Mouse (Mus musculus) heart, postnatal 25 days (tissue): ENCODE measurements at regions not wholly inside any gene's neighbourhood (a gene's known extent, or its start where the extent isn't known, plus 50 kb on each side); places are given as distances from the start of the nearest gene placed in this dataset.

Source experiments
- DNase-seq: peaks from one replicate; pipeline ENCODE4 v3.0.0; 2022; ENCODE audit warnings: low spot score
- intact Hi-C: fragments of 180-260 bp; cut with DNase I; formaldehyde crosslinking; loops from one replicate; pipeline ENCODE4 v1.15.1; 2025

GRCm38 (mm10) chr7:74224378-74224777 lies 210.9 kb upstream of the St8sia2 start:
- no peak for DNase-seq
- intact Hi-C loops: no loop called here

- intact Hi-C loops: no loop called here
- DNase-seq: no peak
These were observed 187.2 kb upstream of the St8sia2 start for GRCm38 (mm10) chr7:74200661-74201060.

DNA sequence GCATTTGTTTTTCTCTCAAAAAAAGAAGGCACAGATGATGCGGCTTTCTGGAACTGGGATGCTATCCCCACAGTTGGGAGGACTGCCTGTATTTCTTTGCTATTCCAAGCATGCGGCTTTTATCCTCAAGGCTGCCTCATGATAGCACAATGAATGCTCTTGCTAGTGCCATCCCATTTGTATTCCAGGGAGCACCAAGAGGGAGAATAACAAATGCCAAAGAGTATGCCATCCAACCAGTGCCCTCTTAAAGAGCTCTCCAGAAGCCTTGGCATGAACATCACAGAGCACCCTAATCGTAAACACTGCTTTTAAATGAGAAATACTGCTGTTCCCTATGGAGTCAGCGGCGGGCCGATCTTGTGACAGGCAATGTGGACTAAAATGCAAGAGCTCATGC lies 185.3 kb upstream of the St8sia2 start:
- intact Hi-C loops: no loop called here
- DNase-seq: no peak

DNA sequence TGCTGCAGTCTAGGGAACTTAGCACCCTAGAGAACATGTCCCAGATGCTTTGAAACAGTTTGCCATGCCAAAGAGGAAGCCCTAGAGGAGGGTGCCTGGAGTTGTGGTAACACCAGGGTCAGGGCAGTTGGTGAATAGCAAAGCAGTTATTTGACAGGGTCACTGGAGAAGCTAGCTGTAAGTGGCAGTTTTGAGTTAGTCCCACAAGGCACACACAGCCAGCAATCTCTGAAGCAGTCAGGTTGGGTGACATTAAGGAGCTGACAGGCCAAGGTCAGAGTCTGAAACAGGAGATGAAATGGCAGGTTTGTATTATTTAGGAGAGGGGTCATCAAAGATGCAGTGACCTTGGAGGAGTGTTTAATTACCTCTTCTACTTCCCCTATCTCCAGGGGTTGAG lies 171.2 kb upstream of the St8sia2 start:
- intact Hi-C loops: no loop called here

DNA sequence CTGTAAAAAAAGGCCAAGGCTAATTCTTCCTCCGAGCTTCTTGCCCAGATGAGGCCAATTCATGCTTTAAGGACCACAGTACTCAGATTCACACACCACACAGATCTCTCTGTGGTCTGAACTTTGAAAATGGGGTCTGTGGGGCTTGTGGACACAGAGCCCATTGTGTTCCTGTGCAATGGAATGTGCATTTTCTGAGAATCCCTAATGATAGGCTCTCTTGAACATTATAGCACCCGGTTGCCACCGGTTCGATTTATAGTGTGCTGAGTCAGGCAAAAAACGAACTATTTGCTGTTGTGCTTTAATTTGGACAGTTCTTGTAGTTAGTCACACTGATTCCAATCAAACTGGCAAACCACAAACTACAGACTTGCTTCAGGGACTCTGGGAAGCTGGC lies 160.7 kb upstream of the St8sia2 start:
- no peak for DNase-seq
- intact Hi-C loops: no loop called here

More for the DNA sequence above, 171.2 kb upstream of the St8sia2 start:
- DNase-seq: no peak

DNA sequence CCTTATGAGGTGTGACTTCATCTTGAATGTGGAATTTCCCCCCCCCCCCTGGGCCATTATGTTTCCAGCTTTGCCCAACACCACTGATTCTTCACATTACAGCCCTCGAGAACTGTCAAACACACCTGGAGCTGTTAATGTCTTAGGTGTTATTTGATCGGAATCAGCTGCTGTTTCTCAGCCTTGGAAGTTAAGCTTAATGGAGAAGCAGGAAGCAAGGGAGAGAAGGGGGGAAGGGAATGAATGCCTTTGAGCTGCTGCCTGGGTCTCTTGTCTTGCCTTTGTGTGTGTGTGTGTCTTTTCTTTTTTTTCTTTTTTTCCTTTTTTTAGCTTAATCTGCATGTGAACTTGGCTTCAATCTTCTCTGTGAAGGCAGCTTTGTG lies 159.7 kb upstream of the St8sia2 start:
- intact Hi-C loops: no loop called here
- DNase-seq: no peak

- intact Hi-C loops: no loop called here
- no peak for DNase-seq
These were observed 159.2 kb upstream of the St8sia2 start for GRCm38 (mm10) chr7:74172504-74173229.

- no peak for DNase-seq
- intact Hi-C loops: no loop called here
These were observed 138.1 kb upstream of the St8sia2 start for GRCm38 (mm10) chr7:74151590-74151989.

- DNase-seq: no peak
- intact Hi-C loops: no loop called here
These were observed 129.7 kb upstream of the St8sia2 start for GRCm38 (mm10) chr7:74143236-74143635.

GRCm38 (mm10) chr7:74138169-74138568 lies 124.7 kb upstream of the St8sia2 start:
- no peak for DNase-seq
- intact Hi-C loops: no loop called here

DNA sequence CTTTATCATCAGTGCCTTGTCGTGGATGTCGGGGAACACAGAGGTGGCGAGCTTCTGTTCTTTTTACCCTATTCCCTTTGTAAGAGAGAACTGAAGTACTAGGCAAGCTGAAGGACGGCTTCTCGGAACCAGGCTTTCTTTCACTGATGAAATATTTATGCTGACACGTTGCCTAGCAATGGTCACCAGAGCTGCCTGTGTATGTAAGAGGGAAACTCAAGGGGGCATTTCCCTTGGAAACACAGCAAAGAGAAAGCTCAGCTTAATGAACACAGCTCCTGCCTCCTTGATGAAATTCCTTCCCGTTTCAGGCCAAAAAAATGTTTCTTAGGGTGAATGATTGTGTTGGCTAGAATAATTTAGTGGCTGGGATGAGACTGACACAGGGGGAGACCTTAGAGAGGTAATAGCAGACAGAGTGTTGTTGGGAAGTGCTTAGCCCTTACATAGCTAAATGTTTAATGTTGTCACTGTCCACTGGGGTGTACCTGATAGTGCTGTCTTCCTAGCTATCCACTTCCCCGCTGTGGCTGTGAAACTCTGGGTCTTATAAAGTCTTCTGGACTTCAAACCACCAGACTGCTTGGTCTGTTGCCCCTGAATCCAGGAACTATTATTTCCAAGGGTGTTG lies 116.8 kb upstream of the St8sia2 start:
- intact Hi-C loops: no loop called here
- no peak for DNase-seq

DNA sequence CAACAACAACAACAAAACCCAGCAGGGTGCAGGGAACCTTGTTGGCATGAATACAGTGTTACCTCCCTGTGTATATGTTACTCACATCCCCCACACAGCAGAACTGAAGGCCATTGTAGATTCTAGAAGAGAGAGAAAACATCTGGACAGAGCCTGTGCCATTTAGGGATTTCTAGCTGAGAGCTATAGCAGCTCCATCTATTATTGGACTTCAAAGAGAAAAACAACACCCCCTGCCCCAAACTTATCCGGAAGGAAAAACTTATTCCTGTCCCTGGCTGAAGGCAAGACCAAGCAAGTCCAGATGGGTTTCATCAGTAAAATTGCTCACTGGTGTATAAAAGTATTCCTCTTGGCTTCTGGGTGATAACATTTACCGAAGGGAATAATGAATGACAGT lies 98.6 kb upstream of the St8sia2 start:
- intact Hi-C loops: no loop called here
- no peak for DNase-seq

- intact Hi-C loops: no loop called here
- no peak for DNase-seq
These were observed 94.9 kb upstream of the St8sia2 start for GRCm38 (mm10) chr7:74108347-74108746.

DNA sequence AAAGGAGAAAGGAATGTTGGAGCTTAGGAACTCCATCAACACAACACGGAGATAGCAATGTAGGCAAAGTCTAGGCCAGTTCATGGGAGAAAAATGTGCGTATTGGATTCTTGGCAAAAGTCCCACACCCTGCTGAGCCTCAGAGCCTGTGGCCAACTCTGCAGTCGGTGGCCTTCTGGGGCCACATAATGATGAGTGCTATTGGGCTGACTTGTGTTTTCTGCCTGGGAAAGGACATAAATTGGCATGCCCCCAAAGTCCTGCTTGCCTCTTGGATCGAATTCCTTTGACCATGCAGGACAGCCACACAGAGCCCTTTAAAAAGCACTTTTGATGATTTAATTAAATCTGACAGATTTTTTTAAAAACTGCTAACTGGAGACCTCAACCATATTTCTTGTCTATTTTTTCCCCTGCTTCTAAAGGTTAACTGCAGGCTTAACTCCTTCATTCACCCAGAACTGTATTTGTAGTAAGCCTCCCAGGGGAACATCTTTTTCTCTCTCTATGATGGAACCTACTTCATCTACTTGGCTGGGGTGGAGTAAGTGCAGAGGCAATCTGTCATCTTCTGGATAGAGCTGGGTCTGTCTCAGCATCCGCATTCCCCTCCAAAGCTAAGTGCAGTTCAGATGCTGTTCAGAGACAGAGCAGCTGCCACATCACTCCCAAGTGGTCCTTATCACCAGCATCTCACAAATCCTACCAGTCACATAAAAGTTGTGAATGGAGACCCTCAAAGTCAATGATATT lies 93.9 kb upstream of the St8sia2 start:
- intact Hi-C loops: no loop called here
- peak; percentile 4 for DNase-seq

DNA sequence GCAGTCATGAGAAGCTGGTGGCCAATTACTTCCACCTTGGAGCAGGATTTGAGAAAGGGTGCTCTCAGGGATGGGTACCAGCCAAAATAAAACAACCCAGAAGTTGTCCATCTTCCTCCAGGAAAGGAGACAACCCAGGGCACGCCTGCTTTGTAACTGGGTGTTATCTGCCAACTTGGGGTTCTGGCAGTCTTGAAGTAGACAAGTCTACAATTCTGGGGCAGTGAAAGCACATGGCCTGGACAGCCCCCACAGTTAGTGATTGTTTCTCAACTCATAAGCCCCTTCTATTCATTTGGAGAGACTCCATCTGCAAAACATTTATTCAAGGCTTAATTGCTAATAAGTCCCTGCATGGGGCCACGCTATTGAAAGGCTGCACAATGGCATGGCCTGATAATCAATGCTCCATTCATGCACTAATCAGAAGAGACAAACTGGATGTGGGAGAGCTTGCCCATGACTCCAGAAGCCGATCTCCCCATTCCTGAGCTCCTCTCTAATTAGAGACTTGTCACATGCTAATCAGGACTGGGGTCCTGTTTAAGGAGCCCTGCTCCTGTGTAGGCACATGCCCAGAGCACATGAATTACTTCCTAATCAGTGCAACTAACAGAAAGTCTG lies 78.0 kb upstream of the St8sia2 start:
- DNase-seq: no peak

DNA sequence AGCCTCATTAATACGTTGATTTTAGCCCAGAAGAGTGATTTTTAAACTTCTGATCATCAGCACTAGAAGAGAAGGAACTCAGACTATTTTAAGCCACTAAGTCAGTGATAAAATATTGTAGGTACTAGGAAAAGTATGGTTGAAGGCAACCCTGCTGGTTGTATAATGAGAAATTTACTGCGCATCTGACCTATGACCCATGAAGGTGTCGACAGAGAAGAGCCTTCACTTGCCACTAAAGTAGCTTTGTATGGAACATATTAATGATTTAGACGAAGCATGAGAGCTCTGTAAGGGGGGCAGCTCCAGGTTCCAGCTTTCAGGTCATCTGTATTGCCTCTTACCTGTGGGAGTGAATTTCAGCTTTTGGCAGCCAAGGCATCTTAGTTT lies 67.4 kb upstream of the St8sia2 start:
- DNase-seq: no peak
- intact Hi-C loops: no loop called here

More for the DNA sequence above, 78.0 kb upstream of the St8sia2 start:
- intact Hi-C loops: no loop called here

DNA sequence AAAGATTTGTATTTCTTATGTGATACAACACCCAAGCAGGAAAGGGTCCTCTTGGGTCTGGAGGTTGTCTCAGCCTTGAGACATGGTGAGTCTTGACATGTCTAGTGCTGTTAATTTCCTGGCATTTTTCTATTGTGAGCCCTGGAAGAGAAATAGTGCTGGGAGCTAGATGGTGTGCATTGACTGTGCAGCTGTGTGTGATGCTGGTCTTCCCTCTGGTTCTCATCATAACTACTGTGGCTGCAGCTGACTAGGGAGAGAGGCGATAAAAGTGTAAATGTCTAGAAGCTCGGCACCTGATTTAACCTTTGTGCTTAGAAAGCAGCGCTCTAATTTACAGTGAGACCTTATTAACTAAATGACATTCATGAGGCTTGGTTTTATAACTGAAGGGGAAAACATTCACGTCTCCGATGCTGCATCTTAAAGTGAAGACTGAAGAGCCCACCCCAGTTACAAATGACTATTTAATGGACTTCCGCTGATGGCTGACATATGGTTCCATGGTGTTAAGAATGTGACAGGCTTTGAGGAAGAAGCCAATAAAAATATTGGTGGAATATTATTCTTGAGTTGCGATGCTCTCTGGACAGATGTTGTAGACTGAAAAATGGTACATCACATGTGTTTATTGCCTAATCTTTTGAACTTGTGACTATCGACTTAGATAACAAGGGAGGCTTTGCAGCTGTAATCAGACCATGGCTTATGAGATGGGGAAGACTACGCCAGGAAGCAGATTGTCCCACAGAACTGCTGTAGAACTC lies 66.8 kb upstream of the St8sia2 start:
- intact Hi-C loops: no loop called here

DNA sequence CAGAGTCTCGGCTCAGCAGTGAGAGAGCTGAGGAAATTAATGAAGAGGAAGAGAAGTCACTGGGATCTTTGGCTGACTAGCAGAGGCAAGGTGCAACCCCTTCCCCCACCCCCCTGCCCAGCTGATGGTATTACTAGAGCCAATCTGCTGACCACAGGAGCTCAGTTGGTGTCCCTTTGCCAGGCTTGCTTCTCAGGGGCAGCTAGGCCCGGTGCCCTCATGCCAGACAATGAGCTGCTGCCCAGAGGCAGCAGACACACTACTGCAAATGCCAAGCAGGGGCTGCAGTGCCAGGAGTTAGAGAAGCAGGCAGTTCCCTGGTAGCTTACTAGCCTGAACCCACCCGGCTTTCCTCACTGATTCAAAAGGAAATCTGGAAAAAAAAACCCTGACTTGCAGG lies 59.1 kb upstream of the St8sia2 start:
- intact Hi-C loops: no loop called here

More for the DNA sequence above, 66.8 kb upstream of the St8sia2 start:
- no peak for DNase-seq

DNA sequence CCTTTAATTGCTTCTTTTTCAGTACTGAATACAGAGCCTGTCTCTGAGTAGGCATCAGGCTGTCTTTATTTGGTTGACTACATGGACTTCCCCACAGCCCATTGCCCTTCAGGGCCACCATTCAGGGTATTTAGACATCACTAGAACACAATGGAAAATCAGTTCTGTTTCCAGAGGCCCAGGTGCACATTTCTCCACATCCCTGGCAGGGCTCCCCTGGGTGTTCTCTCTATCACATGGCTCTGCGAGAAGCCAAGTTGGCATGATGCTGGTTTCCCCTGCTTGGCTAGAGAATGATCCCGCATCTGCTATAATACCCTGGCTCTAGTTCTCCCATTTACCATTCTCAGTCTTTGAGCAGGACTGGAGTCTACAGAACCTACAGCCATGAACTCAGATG lies 57.3 kb upstream of the St8sia2 start:
- intact Hi-C loops: no loop called here
- DNase-seq: no peak

More for the DNA sequence above, 59.1 kb upstream of the St8sia2 start:
- DNase-seq: no peak
